Mouse (Mus musculus) left cerebral cortex, adult 9 months (tissue): ENCODE data around the gene Lancl3.

Experiments
- DNase-seq, 2 experiments: peaks; one replicate each; pipeline ENCODE4 v3.0.0; 2022; ENCODE audit warnings: low spot score in 2 of 2

The Lancl3 gene

GRCm38 (mm10) chrX:9199761-9200371 is at the start of gene Lancl3:
Lancl3 (plus strand) TSS chrX:9199902.
- no peak for DNase-seq

DNA sequence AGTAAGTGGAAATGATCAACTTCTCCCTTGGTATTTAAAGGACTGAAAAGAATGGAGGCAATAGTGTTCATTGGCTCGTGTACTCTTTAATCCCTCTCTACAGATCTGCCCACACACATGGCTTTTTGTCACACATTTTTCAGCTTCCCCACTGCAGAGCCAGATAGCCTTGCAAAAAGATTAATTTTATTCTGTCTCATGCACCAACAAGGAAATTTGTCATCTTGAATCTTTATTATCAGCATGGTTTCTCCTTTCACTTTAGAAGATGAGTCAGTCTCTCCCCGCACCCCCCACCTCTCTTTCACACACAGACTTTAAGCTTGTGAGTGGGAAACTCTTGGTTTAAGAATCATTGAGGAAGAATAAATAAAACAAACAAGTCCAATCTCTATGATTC is 20.7 kb upstream of the Lancl3 start:
- DNase-seq: no peak

DNA sequence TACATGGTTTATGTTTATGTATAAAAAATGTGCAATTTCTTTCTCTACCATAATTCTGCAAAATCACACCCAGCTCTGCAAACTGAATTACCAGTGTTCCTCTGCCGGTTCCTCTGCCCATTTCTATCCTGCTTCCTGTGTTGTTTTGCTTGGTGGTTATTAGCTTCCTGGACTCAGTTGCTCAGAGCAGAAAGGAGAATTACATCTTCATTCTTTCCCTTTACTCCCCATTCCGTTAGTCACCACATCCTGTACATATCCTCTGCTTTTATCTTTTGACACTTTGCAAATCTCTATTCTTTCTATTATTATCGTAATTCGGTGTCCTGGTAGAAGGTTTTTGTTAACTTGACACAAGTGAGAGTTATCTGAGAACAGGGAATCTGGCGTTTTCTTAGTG is 18.1 kb upstream of the Lancl3 start:
- no peak for DNase-seq

DNA sequence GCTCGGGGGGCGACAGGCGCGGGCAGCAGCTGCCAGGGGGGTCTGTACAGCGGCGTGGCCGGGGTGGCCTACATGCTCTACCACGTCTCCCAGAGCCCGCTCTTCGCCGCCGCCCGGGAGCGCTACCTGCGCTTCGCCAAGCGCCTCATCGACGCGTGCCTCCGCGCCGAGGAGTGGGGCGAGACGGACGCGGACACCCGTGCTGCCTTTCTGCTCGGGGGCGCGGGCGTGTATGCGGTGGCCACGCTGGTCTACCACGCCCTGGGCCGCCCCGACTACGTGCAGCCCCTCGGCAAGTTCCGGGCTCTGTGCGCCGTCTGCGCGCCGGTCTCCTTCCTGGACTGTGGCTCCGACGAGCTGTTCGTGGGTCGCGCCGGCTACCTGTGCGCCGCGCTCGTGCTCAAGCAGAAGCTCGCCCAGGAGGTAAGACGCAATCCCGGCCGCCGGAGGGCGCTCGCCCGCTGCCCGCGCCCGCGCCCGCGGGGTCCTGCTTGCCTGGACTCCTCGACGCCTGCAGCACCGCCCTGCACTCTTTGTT is 747 bp downstream of the Lancl3 start:
- no peak for DNase-seq

- no peak for DNase-seq
Observed at GRCm38 (mm10) chrX:9201954-9202353, 2.3 kb downstream of the Lancl3 start.

DNA sequence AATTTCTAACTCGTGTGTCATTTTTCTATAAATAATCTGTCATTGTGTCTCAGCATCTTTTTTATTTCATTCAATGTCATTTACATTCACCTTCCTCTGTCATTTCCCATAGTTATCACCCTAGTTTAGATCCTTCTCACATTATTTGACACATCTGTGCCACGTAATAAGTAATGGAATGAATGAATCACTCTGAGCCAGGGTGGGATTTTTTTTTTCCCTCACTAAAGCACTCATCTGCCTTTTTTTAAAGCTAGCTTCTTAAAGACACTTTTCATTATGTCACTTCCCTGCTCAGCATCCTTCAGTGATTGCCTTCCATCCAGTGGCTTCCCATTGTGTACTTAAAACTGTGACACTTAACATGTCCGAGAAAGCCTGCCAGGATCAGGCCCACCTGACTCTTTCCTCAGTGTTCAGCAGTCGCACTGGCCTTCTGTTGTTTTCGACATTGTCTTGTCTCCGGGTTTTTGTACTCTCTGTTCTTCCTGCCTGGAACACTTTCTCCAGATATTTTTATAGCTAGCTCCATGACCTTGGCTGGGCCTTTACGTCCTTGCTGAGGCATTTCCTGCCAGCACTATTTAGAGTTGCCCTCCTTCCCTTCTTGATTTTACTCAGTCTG is 3.2 kb downstream of the Lancl3 start:
- no peak for DNase-seq

DNA sequence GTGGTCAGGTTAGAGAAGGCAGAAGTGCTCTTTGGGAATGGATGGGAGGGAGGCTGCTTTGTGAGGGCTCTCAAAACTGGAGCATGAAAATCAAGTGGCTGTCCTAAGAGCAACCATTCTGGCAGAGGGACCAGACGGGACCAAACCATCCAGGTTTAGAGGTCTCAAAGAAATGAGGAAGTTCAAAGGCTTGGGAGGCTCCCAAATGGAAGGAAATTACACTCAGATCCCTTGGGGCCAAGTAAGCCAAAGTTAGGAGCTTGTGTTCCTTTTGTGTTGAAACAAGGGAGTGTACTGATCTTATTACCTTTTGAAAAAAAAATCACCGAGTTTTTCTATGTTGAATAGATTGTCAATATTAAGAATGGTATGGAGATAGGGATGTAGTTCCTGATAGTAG is 5.4 kb downstream of the Lancl3 start:
- no peak for DNase-seq

DNA sequence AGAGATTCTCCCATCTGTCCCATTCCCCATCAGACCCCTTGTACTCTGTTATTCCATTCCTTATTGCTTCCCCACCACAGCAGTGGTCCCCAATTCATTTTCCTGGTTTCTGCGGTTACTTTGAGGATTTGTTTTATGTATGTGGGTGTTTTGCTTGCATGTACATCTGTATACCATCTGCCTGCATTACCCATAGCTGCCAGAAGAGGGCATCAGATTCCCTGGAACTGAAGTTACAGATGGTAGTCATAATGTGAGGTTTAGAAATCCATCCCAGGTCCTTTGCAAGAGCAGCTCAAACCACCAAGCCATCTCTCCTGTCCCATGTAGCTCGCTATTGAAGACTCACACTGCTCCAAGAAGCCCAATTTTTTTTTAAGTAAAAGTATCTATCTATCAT is 16.5 kb downstream of the Lancl3 start:
- DNase-seq: no peak

- no peak for DNase-seq
Observed at GRCm38 (mm10) chrX:9219570-9219969, 19.9 kb downstream of the Lancl3 start.

DNA sequence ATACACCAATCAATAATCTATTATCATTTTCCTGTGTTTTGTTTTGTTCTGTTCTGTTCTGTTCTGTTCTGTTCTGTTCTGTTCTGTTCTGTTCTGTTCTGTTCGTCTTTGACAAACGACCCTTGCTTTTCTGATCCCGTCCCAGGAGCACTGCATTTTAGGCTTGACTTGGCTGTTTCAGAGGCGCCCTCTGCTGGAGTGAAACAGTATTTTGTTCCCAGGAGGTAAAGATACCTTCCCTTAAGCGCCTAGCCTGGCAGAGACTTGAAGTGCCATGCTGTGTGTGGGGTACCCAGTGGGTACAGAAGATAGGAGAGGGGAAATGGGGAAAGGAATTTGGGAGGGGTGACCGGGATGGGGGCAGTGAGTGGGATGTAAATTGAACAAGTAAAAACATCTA is 21.5 kb downstream of the Lancl3 start:
- DNase-seq: peak in 1 of 2 experiments; percentile 10

- DNase-seq: no peak
Observed at GRCm38 (mm10) chrX:9221736-9222135, 22.0 kb downstream of the Lancl3 start.

DNA sequence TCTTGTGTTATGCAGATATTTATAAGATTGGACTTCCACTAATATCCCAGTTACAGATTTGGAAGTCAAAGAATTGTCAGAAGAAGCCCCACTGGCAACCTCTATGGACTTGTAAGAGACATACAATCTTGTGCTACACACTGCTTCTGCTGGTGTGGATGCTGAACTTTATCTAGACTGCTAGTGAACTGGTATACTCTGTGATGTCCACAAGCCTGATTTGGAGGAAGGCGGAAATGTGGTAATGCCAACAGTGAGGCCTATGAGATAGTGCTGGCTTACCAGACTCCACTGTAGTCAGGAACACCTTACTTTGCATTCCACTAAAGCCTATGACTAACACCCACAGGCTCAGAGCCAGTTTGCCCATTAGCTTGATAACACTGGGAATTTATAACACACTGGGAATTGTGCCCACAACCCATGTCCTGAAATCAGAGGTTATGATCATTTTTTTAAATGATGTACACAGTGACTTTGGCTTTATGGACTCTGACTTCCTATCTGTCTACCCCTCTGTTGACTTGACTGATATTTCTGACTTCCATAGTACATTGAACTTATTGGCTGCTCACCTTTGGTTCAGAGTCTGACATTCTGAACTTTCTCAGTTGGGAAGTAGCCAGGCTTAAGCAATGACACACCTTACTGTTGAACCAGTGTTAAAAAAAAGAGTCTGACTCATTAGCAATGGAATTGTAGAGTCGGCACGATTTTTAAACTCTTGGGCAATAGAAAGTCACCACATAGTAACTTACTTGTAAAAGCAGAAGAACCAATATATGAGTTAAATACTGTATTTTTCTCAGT is 22.9 kb downstream of the Lancl3 start:
- DNase-seq: no peak

DNA sequence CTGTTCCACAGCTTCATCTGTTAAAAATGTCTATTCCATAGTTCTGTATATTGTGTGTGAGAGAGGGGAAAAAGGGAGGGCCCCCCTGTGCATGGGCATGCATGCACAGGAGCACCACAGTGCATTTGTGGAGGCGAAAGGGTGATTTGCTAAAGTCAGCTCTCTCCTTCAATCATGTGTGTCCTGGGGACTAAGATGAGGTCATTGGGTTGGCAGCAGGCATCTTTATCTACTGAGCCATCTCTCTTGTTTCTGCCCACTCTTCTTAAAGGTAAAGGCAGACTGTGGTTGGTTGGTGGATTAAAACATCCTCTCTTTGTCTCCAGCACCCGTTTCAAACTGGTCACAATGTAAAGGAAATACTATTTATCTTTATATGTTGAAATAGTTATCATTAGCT is 27.4 kb downstream of the Lancl3 start:
- no peak for DNase-seq

- DNase-seq: no peak
Observed at GRCm38 (mm10) chrX:9240737-9241591, 41.3 kb downstream of the Lancl3 start.

DNA sequence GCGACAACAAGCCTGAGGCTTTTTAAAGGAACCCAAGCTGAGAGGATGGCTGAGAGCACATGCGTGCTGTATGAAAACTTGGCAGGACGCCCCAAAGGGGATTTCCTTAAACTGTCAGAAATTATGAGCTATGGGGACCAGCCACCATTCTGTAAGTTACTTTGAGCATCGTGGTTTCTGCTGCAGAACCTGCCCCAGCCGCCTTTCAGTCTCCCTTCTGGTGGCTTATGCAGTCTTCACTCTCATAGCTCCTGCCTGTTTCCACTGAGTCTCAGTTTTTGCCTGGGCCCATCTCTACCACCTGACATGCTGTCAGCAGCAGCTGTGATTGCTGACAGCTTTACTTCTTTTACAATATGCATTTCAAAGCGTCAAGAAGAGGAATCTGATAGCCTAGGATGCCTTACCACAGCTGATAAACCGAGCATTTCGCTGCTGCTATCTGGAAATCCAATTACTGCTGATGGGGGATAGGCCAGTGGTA is 43.7 kb downstream of the Lancl3 start:
- no peak for DNase-seq

GRCm38 (mm10) chrX:9244603-9245336 is 45.1 kb downstream of the Lancl3 start:
- no peak for DNase-seq

DNA sequence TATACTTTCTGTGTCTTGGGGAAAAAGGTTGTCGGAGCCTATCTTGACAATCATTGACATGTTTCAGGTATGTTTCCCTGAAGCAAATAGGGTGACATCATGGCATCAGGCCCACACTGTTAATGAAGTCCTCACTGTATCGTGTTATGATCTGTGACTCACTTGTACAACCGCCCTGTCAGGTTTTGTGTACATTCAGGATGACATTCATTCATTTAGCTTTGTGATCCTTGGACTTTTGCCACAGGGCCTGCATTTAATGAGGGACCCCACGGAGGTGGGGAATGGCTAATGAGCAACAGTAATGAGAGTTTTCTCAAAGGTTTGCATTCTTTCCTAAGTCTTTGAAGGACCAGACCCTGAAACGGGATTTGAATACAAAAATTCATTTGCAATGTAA is 49.2 kb downstream of the Lancl3 start:
- no peak for DNase-seq

GRCm38 (mm10) chrX:9253990-9254389 is 54.3 kb downstream of the Lancl3 start:
- DNase-seq: no peak

- DNase-seq: peak in 1 of 2 experiments; percentile 10
Observed at GRCm38 (mm10) chrX:9254901-9255300, 55.2 kb downstream of the Lancl3 start.

GRCm38 (mm10) chrX:9256766-9257165 is 57.1 kb downstream of the Lancl3 start, which contains the start of gene Gm14862:
Gm14862 (minus strand) TSS chrX:9256899.
- DNase-seq: no peak

- DNase-seq: no peak
Observed at GRCm38 (mm10) chrX:9257831-9258230, 58.1 kb downstream of the Lancl3 start.
